12 mouse cellular contexts compared by ENCODE assay signal in the genomic region with DNA sequence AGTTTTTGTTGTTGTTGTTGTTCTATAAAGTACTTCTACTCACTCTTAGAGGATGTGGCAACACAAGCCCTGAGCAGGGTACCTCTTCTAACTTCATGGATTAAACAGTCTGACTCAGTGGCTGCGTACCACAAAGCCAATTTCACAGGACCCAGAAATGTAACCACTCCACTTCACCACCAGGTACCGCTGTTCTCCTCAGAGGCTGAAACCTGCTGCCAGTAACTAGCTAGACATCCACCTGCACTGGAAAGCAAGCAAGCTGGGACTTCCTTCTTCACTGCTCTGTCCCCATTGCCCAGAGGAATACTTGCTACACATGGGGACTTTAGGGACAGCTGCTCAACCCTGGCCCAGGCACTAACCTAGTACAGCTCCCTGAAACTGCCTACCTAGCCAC. TPM values are rescaled to one million over a fixed set of nuclear protein-coding genes. Genes with fewer than 3 reads are reported as not detected.
DNase-seq lines count a peak whose midpoint lies in the region; ATAC-seq and TF ChIP-seq lines count a peak whose summit lies in the region.
"Had no signal": no experiment of that assay in that cellular context is flagged by ENCODE, and none has a peak within 500 bp of the region (broad histone marks: within the 10 kb centered on the region; RNA-seq: fewer than 3 reads in every experiment).

No protein-coding gene starts in this region.

- no peaks in the 10 kb centered on the region for H3K27me3 ChIP-seq in spleen, adult 2 months (ENCODE audit: control insufficient read depth, insufficient read depth, low read length)
- H3K27me3 ChIP-seq: heart, embryonic 13.5 days; neural tube, embryonic 12.5 days had no signal

- no peak for TF ChIP-seq POLR2A in spleen, adult 2 months (IDR thresholded peaks at IDR 0.05; ENCODE audit: low read depth, low read length)

- H3K36me3 ChIP-seq in spleen, adult 2 months (ENCODE audit: control insufficient read depth, insufficient read depth, low read length): no peaks in the 10 kb centered on the region
- H3K36me3 ChIP-seq: heart, embryonic 13.5 days; neural tube, embryonic 12.5 days had no signal

- no peak overlapping the region for H3K27ac ChIP-seq in gastrocnemius, adult 2 months
- H3K27ac ChIP-seq in spleen, adult 2 months (ENCODE audit: insufficient read depth, low read length): no peak overlapping the region
- H3K27ac ChIP-seq: heart, embryonic 13.5 days; neural tube, embryonic 12.5 days had no signal

- TF ChIP-seq CTCF in gastrocnemius, adult 2 months (IDR thresholded peaks at IDR 0.05): peak; percentile 62
- peak; percentile 16; the same call in 1 of the 2 replicates for TF ChIP-seq CTCF in spleen, adult 2 months (IDR thresholded peaks at IDR 0.05; ENCODE audit: extremely low read depth, insufficient read depth, insufficient read length, insufficient replicate concordance)

- 83% methylated on average over 2 of the region's 2 CpGs for WGBS in spleen, adult 2 months

- H3K4me1 ChIP-seq in spleen, adult 2 months (ENCODE audit: control insufficient read depth, insufficient read depth, insufficient read length): no peaks in the 10 kb centered on the region; the same call in 1 of the 2 replicates

- ATAC-seq in megakaryocyte progenitor cell, adult 5-6 weeks (replicated peaks; ENCODE audit: poor library complexity): peak; percentile 69
- ATAC-seq: inflammation-experienced regulatory T-cells, adult 6 months had no signal

- intact Hi-C loops in gastrocnemius, adult 2 months (cut with DNase I): loop anchor here (2.0 kb wide), 1 partner anchor 81 kb away; no protein-coding TSS in a partner anchor
- intact Hi-C loops in gastrocnemius, postnatal 14 days (cut with DNase I; ENCODE audit: low total_unique reads): no loop called here

- no peak for DNase-seq in gastrocnemius, adult 2 months
- no peak for DNase-seq in gastrocnemius, postnatal 14 days
- DNase-seq in spleen, adult 2 months (ENCODE audit: low read depth in 1 of 2, low spot score in 2 of 2): no peak
- DNase-seq in spleen, postnatal 14 days (ENCODE audit: low spot score in 2 of 2): no peak
- peak; percentile 64 for DNase-seq in ZHBTc4 (ENCODE audit: low read depth, low spot score)
- DNase-seq in layer of hippocampus, adult 18-20 months (ENCODE audit: low spot score in 2 of 2): no peak
- DNase-seq in embryo, embryonic 11 days: no peak
- DNase-seq: B cell, adult 2 months had no signal

- H3K4me3 ChIP-seq in gastrocnemius, adult 2 months: no peak overlapping the region
- H3K4me3 ChIP-seq in spleen, adult 2 months (ENCODE audit: extremely low read depth, insufficient read depth, insufficient read length): no peak overlapping the region
- H3K4me3 ChIP-seq: heart, embryonic 13.5 days; neural tube, embryonic 12.5 days had no signal

RNA-seq across cellular contexts. Expression of a gene that starts 58.1 kb away (rescaled TPM):
- 10 to 100 TPM in 1 of 2 experiments, 1 to 10 TPM in 1; 9.3 to 16.8 TPM for total RNA-seq in gastrocnemius, adult 2 months (2021)
- 10 to 100 TPM; 11.0 to 13.1 TPM for total RNA-seq in gastrocnemius, postnatal 14 days (2021)
- 16.4 and 20.2 TPM in 2 replicates for polyA plus RNA-seq in spleen, adult 2 months (2012; rRNA removed)
- total RNA-seq in megakaryocyte progenitor cell, adult 5-6 weeks (2015): 2.7 and 3.5 TPM in 2 replicates
- 2.8 and 4.1 TPM in 2 replicates for total RNA-seq in megakaryocyte progenitor cell, adult 5-6 weeks (2017)
- 10 to 100 TPM; 29.4 to 32.2 TPM for total RNA-seq in layer of hippocampus, adult 18-20 months (2021)
